8 mouse cellular contexts compared by ENCODE assay signal in genomic region chr7:127903971-127904796, GRCm38 (mm10). TPM values are rescaled to one million over a fixed set of nuclear protein-coding genes. Genes with fewer than 3 reads are reported as not detected.
DNase-seq lines count a peak whose midpoint lies in the region; ATAC-seq lines count a peak whose summit lies in the region.

Bckdk (plus strand) TSS chr7:127904082.

- no peaks in the 10 kb centered on the region for H3K9me3 ChIP-seq in megakaryocyte, embryonic 14.5 days

- DNase-seq in ZHBTc4 (ENCODE audit: low read depth, low spot score): peak; percentile 94
- DNase-seq in gastrocnemius, adult 8-10 months (ENCODE audit: low spot score in 2 of 2): peak; percentile 61 to 68
- DNase-seq in hindlimb bud, embryonic 11.5 days (ENCODE audit: extremely low spot score, low read depth, low spot score): peak; percentile 53
- DNase-seq in left cerebral cortex, adult 8-10 months (ENCODE audit: low spot score in 2 of 2): peak; percentile 66 to 83
- peak; percentile 83 for DNase-seq in right cerebral cortex, postnatal 14 days
- DNase-seq in urinary bladder, postnatal 36 days (ENCODE audit: low spot score in 2 of 2): peak; percentile 59 to 79

- peaks cover 37% of the 10 kb centered on the region for H3K4me1 ChIP-seq in megakaryocyte, embryonic 14.5 days

- peaks cover 44% of the 10 kb centered on the region for H3K36me3 ChIP-seq in megakaryocyte, embryonic 14.5 days (replicated peaks; ENCODE audit: low read length)

- ATAC-seq in common myeloid progenitor, adult 5-6 weeks (replicated peaks; ENCODE audit: low read depth, poor library complexity, severe bottlenecking): peak; percentile 89

- H3K27me3 ChIP-seq in megakaryocyte, embryonic 14.5 days (replicated peaks): no peaks in the 10 kb centered on the region

- peak within 1 kb of the TSS; percentile 93 for H3K4me3 ChIP-seq in megakaryocyte, embryonic 14.5 days (replicated peaks)

RNA-seq across cellular contexts. Expression of gene Bckdk, which starts in this region (rescaled TPM):
- 40.9 and 47.1 TPM in 2 replicates for total RNA-seq in common myeloid progenitor, adult 5-6 weeks (2017)
- 100 to 1,000 TPM; 163 to 190 (median 180) TPM for total RNA-seq in gastrocnemius, adult 8-10 months (2022)
- total RNA-seq in left cerebral cortex, adult 8-10 months (2022): 10 to 100 TPM; 39.4 to 47.5 (median 44.3) TPM
- polyA plus RNA-seq in megakaryocyte, embryonic 14.5 days (2012; ENCODE audit: insufficient read depth, low replicate concordance): 36.9 and 149 TPM in 2 replicates

Comparison
In these comparisons a context has a peak if more than half of its experiments do, and no peak if none do; other contexts are left out.
1. Peak in every context shown above with its lines: DNase-seq, ATAC-seq and H3K4me3 ChIP-seq.